8 mouse cellular contexts compared by ENCODE assay signal in genomic region chr4:43875160-43875918, GRCm38 (mm10). TPM values are rescaled to one million over a fixed set of nuclear protein-coding genes. Genes with fewer than 3 reads are reported as not detected.
DNase-seq lines count a peak whose midpoint lies in the region; ATAC-seq lines count a peak whose summit lies in the region.

TSS of gene Reck (plus strand) at chr4:43875530.

- ATAC-seq in inflammation-experienced regulatory T-cells, adult 6 months, result peak; percentile 86
- peak; percentile 67 for ATAC-seq in megakaryocyte-erythroid progenitor cell, adult 5-6 weeks (replicated peaks; ENCODE audit: low FRiP score, low TSS enrichment, poor library complexity, severe bottlenecking)

- intact Hi-C loops in left cerebral cortex, postnatal 14 days (cut with DNase I), result no loop called here

- DNase-seq in adrenal gland, adult (ENCODE audit: inconsistent age in 2 of 2, low spot score in 1 of 2), result peak; percentile 89 to 95
- peak; percentile 98 for DNase-seq in embryo, embryonic 10.5 days (ENCODE audit: low spot score)
- peak; percentile 84 for DNase-seq in gastrocnemius, postnatal 25 days
- DNase-seq in left cerebral cortex, postnatal 14 days (ENCODE audit: low spot score in 2 of 2), result peak; percentile 73 to 83
- DNase-seq in right cerebral cortex, postnatal 36 days (ENCODE audit: low spot score in 2 of 2), result peak; percentile 62 to 63
- peak; percentile 91 for DNase-seq in yolk sac, embryonic 10.5 days (ENCODE audit: low spot score)

RNA-seq across cellular contexts. Expression of gene Reck, which starts in this region (rescaled TPM):
- total RNA-seq in gastrocnemius, postnatal 25 days (2021), result 1 to 10 TPM; 2.5 to 4.4 TPM
- polyA plus RNA-seq in inflammation-experienced regulatory T-cells, adult 6 months (2017; shearing (Covaris generic)), result 1 to 10 TPM; 3.6 to 6.3 (median 5.3) TPM
- total RNA-seq in left cerebral cortex, postnatal 14 days (2021), result 1 to 10 TPM; 5.6 to 7.3 TPM
- 0.20 TPM in 1 of 2 replicates, not detected in the other for total RNA-seq in megakaryocyte-erythroid progenitor cell, adult 5-6 weeks (2014; fragmentation: Nextera tagmentation)
- 0.61 TPM in 1 of 2 replicates, not detected in the other for total RNA-seq in megakaryocyte-erythroid progenitor cell, adult 5-6 weeks (2017)

Comparison
In these comparisons a context has a peak if more than half of its experiments do, and no peak if none do; other contexts are left out.
1. Peak in every context shown above with its lines: DNase-seq and ATAC-seq.
2. Peak in ATAC-seq in megakaryocyte-erythroid progenitor cell, adult 5-6 weeks; RNA of the gene not detected or under 1 TPM.